Mouse (Mus musculus) hindbrain, embryonic 12.5 days (tissue): ENCODE measurements at regions not wholly inside any gene's neighbourhood (a gene's known extent, or its start where the extent isn't known, plus 50 kb on each side); places are given as distances from the start of the nearest gene placed in this dataset.

ENCODE experiments used
- ATAC-seq: fragments of 200-750 bp; cut with Nextera tagmentation; 2 replicates; pipeline ENCODE4 v1.8.0; 2017; ENCODE audit warnings: moderate TSS enrichment; ENCODE audit not compliant: low FRiP score
- H3K27ac ChIP-seq: fragments of 300-500 bp; sonication (generic); 2 replicates; pipeline ENCODE4 v1.5.1; 2016; ENCODE audit warnings: mild to moderate bottlenecking
- H3K27me3 ChIP-seq: fragments of 300-500 bp; sonication (generic); 2 replicates; pipeline ENCODE4 v1.6.1; 2016; ENCODE audit warnings: mild to moderate bottlenecking
- H3K36me3 ChIP-seq: fragments of 300-500 bp; sonication (generic); 2 replicates; pipeline ENCODE4 v1.6.1; 2016; ENCODE audit warnings: mild to moderate bottlenecking
- H3K4me1 ChIP-seq: fragments of 300-500 bp; sonication (generic); 2 replicates; pipeline ENCODE4 v1.6.1; 2016
- H3K4me2 ChIP-seq: fragments of 300-500 bp; sonication (generic); replicated peaks from 2 replicates; pipeline ENCODE4 v1.6.1; 2016; ENCODE audit warnings: mild to moderate bottlenecking
- H3K4me3 ChIP-seq: fragments of 300-500 bp; sonication (generic); 2 replicates; pipeline ENCODE4 v1.5.1; 2016; ENCODE audit warnings: mild to moderate bottlenecking
- H3K9ac ChIP-seq: fragments of 300-500 bp; sonication (generic); 2 replicates; pipeline ENCODE4 v1.6.1; 2016; ENCODE audit warnings: mild to moderate bottlenecking, moderate library complexity
- H3K9me3 ChIP-seq: fragments of 300-500 bp; sonication (generic); replicated peaks from 2 replicates; pipeline ENCODE4 v1.6.1; 2016; ENCODE audit warnings: mild to moderate bottlenecking
- WGBS: fragments of 180-500 bp; shearing (Covaris S2); methylation state at CpG from one replicate; pipeline ENCODE4 v1.1.7; 2016; 5-methylcytosine and 5-hydroxymethylcytosine counted together

DNA sequence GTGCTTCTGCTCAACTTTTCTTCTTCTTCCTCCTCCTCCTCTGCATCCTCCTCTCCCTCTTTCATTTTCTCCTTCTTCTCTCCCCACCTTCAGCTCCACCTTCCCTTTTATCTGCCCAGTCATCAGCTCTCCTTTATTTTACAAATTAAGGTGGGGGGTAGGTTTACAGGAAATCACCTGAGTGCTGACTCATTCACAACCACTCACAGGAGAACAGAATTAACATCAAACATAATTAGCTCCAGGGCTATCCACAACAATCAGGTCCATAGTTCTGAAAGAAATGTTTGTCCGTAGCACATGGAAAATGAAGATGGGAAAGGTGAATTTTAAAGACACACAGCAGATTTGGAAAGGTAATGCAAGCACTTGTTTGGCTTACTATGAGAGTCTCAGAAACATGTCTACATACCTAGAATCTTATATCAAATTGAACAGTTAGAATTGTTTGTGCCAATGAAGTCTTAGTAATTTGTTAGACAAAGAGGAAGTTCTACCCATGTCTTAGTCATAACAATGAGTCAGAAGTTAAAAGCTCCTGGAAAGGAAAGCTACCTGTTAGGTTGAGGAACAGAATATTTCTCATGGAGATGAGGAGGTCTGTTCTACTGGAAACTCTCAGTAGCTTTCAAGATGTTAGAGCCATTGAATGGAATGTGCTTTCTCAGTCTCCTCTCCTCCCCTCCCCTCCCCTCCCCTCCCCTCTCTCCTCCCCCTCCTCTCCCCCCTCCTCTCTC, 108.8 kb upstream of the Tgfbr2 start:
- ATAC-seq, result no peak
- peaks cover 4% of the 10 kb centered on the region; the same call in 1 of the 2 replicates for H3K4me1 ChIP-seq

DNA sequence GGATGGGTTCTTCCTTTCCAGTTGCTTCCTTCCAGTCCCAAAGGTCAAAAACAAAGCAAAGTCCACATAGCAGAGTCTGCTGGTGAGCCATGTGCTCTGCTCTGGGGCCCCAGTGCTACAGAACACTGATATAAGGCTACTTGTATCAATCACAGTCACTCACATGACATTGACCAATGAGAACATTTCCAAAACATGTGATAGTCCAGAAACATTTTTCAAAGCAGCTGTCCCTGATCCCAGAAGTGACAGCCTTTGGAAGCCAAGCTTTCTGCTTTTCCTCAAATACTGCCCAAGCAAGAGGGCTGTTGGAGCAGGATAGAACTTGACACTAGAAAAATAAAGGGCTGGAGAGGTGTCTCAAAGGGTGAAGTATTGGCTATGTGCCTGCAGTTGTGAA, 106.5 kb upstream of the Tgfbr2 start:
- H3K36me3 ChIP-seq, result no peaks in the 10 kb centered on the region
- H3K9ac ChIP-seq, result no peak overlapping the region
- H3K4me2 ChIP-seq, result no peak overlapping the region
- peaks cover 4% of the 10 kb centered on the region; the same call in 1 of the 2 replicates for H3K4me1 ChIP-seq
- no peak overlapping the region for H3K4me3 ChIP-seq
- H3K27me3 ChIP-seq, result no peaks in the 10 kb centered on the region
- no peak for ATAC-seq
- H3K27ac ChIP-seq, result no peak overlapping the region
- H3K9me3 ChIP-seq, result no peaks in the 10 kb centered on the region

More for the DNA sequence above, 108.8 kb upstream of the Tgfbr2 start:
- WGBS, result 92% methylated on average over 1 of the region's 1 CpGs
- no peaks in the 10 kb centered on the region for H3K9me3 ChIP-seq
- H3K4me2 ChIP-seq, result no peak overlapping the region
- no peaks in the 10 kb centered on the region for H3K36me3 ChIP-seq
- H3K27ac ChIP-seq, result no peak overlapping the region
- H3K27me3 ChIP-seq, result no peaks in the 10 kb centered on the region
- H3K4me3 ChIP-seq, result no peak overlapping the region
- H3K9ac ChIP-seq, result no peak overlapping the region

DNA sequence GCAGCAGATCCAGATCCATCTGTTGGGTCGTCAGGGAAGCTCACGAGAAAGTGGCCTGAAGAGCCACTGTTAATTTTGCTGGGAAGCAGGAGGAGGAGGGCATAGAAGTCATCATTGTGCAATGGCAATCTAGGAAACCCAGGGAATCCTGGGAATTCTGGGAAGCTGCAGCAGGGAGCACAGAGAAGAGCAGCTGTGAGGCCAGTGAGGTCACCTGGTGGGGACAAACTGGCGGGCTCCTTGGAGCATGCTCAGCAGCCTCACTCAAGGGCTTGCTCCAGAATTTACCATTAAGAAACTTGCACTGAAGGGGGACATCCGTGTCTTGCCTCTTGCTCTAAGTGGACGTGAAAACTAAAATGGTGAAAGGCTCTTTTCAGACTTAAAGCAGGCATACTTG, 105.0 kb upstream of the Tgfbr2 start:
- 94% methylated on average over 5 of the region's 5 CpGs for WGBS
- no peak overlapping the region for H3K4me2 ChIP-seq
- H3K27ac ChIP-seq, result no peak overlapping the region
- no peaks in the 10 kb centered on the region for H3K27me3 ChIP-seq
- H3K4me3 ChIP-seq, result no peak overlapping the region
- no peak overlapping the region for H3K9ac ChIP-seq
- H3K4me1 ChIP-seq, result no peaks in the 10 kb centered on the region
- no peaks in the 10 kb centered on the region for H3K9me3 ChIP-seq
- no peaks in the 10 kb centered on the region for H3K36me3 ChIP-seq
- no peak for ATAC-seq

GRCm38 (mm10) chr9:116278862-116279261, 103.7 kb upstream of the Tgfbr2 start:
- 95% methylated on average over 8 of the region's 8 CpGs for WGBS
- Histone ChIP-seq H3K27me3 (no peaks in the 10 kb centered on the region), H3K4me2 (no peak overlapping the region), H3K4me1 (no peaks in the 10 kb centered on the region), H3K36me3 (no peaks in the 10 kb centered on the region), H3K9ac (no peak overlapping the region), H3K4me3 (no peak overlapping the region), H3K27ac (no peak overlapping the region), H3K9me3 (no peaks in the 10 kb centered on the region)
- ATAC-seq, result no peak

DNA sequence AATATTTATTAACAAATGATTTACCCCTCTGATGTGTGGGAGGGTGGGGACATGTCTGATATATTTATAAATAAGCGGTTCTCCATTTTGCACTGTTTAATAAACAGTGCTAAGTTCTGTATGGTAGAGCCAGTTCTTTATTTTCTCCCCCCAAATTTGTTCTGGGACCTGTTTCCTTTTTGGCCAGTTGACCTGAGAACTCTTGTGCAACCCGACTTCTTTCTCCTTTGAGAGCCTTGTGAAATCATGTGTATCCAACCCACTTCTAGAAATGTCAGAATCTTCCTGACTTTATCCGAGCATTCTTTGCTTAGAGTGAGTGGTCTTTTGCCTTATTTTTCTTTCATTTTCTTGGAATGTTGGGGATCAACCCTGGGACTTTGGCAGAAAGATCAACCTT, 102.6 kb upstream of the Tgfbr2 start:
- H3K27me3 ChIP-seq, result no peaks in the 10 kb centered on the region
- no peaks in the 10 kb centered on the region for H3K4me1 ChIP-seq
- no peaks in the 10 kb centered on the region for H3K36me3 ChIP-seq
- ATAC-seq, result no peak
- WGBS, result 93% methylated on average over 3 of the region's 3 CpGs
- no peak overlapping the region for H3K4me2 ChIP-seq
- no peak overlapping the region for H3K9ac ChIP-seq
- no peak overlapping the region for H3K27ac ChIP-seq
- no peaks in the 10 kb centered on the region for H3K9me3 ChIP-seq
- no peak overlapping the region for H3K4me3 ChIP-seq

DNA sequence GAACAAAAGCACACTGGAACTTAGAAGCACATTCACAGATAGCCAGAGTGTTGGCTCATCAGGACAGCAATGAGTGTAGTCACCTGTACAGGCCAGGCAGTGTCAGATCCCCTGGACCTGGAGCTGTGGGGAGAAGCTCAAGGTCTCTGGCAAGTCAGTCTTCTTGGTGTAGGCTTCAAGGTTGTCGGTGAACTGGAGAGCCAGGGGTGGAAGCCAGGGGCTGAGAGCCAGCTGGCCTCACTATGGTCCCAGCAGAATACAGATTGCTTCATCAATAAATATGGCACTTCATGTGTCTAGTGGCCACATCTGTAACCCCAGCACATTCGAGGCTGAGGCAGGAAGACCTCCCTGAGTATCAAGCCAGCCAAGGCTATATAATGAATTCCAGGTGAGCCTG, 101.0 kb upstream of the Tgfbr2 start:
- Histone ChIP-seq H3K27ac (no peak overlapping the region), H3K27me3 (no peaks in the 10 kb centered on the region), H3K9me3 (no peaks in the 10 kb centered on the region), H3K9ac (no peak overlapping the region), H3K4me3 (no peak overlapping the region), H3K36me3 (no peaks in the 10 kb centered on the region), H3K4me1 (no peaks in the 10 kb centered on the region), H3K4me2 (no peak overlapping the region)
- 86% methylated on average over 2 of the region's 2 CpGs for WGBS
- ATAC-seq, result no peak

GRCm38 (mm10) chr9:116272446-116272845, 97.3 kb upstream of the Tgfbr2 start:
- Histone ChIP-seq H3K27me3 (no peaks in the 10 kb centered on the region), H3K4me1 (no peaks in the 10 kb centered on the region), H3K4me3 (no peak overlapping the region), H3K36me3 (no peaks in the 10 kb centered on the region), H3K9ac (no peak overlapping the region), H3K4me2 (no peak overlapping the region), H3K27ac (no peak overlapping the region), H3K9me3 (no peaks in the 10 kb centered on the region)
- no peak for ATAC-seq
- WGBS, result 84% methylated on average over 2 of the region's 2 CpGs

GRCm38 (mm10) chr9:116270417-116270828, 95.3 kb upstream of the Tgfbr2 start:
- Histone ChIP-seq H3K36me3 (no peaks in the 10 kb centered on the region), H3K27me3 (no peaks in the 10 kb centered on the region), H3K4me3 (no peak overlapping the region), H3K9ac (no peak overlapping the region), H3K4me1 (no peaks in the 10 kb centered on the region), H3K9me3 (no peaks in the 10 kb centered on the region), H3K27ac (no peak overlapping the region), H3K4me2 (no peak overlapping the region)
- no peak for ATAC-seq
- 85% methylated on average over 6 of the region's 6 CpGs for WGBS

DNA sequence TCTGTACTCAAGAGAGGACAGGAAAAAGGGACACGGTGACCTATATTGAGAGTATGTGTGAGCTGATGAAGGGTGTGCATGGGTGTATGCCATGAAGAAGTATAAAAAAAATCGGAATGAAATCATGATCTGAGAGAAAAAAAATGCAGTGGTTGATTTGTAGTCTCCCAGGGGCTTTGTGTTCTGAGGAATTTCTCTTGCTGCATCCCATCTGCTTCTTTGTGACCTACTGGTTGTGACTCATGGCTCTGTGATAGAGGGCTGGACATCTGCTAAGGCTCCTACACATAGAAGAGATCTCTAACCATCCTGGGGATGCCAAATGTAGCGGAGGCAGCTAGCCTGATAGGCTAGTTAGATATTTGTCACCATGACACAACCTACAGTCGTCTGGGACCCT, 92.3 kb upstream of the Tgfbr2 start:
- Histone ChIP-seq H3K4me1 (no peaks in the 10 kb centered on the region), H3K4me2 (no peak overlapping the region), H3K9ac (no peak overlapping the region), H3K36me3 (no peaks in the 10 kb centered on the region), H3K4me3 (no peak overlapping the region), H3K27me3 (no peaks in the 10 kb centered on the region), H3K9me3 (no peaks in the 10 kb centered on the region), H3K27ac (no peak overlapping the region)
- WGBS, result 82% methylated on average over 4 of the region's 4 CpGs
- ATAC-seq, result no peak

DNA sequence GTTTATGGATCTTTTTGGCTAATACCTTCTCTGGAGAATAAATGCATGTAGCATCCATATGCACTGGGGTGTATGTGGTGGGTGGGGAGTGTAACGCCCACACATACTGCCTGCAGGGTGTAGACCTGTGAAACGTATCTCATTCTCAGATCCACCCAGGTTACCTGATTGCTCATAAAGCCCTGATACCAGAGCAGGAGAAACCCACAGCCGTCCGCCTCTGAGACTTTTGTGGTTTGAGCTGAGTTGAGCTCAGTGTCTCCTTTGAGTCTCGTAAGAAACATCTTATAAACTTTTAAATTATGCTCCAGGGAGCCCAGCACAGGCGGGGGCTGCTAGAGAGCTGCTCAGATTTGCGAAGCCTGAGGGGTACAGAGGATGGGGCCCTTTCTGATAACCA, 88.7 kb upstream of the Tgfbr2 start:
- H3K27me3 ChIP-seq, result no peaks in the 10 kb centered on the region
- H3K9me3 ChIP-seq, result no peaks in the 10 kb centered on the region
- no peak overlapping the region for H3K4me3 ChIP-seq
- H3K4me2 ChIP-seq, result no peak overlapping the region
- H3K36me3 ChIP-seq, result no peaks in the 10 kb centered on the region
- no peak overlapping the region for H3K27ac ChIP-seq
- no peak overlapping the region for H3K9ac ChIP-seq
- no peak for ATAC-seq
- no peaks in the 10 kb centered on the region for H3K4me1 ChIP-seq
- 86% methylated on average over 7 of the region's 7 CpGs for WGBS

DNA sequence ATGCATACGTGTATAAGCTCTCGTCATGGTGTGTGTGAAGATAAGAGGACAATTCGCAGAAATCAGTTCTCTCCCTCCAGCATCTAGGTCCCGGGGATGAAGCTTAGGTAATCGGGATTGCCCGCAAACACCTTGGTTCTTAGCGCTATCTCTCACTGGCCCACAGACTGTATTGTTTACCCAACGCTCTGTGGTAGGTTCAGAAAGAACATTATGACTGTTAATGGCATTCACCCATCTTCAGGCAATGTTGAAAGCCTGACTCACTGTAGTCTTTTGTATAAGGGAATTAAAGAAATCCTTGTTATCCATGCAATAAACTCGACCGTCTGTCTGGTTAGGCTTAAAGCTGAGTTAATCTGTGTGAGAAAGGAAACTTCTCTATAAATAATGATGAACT, 84.4 kb upstream of the Tgfbr2 start:
- no peak for ATAC-seq
- Histone ChIP-seq H3K9me3 (no peaks in the 10 kb centered on the region), H3K4me3 (no peak overlapping the region), H3K36me3 (no peaks in the 10 kb centered on the region), H3K27ac (no peak overlapping the region), H3K4me1 (no peaks in the 10 kb centered on the region), H3K9ac (no peak overlapping the region), H3K27me3 (no peaks in the 10 kb centered on the region), H3K4me2 (no peak overlapping the region)
- 85% methylated on average over 10 of the region's 10 CpGs for WGBS

- Histone ChIP-seq H3K9ac (no peak overlapping the region), H3K27me3 (no peaks in the 10 kb centered on the region), H3K4me1 (0 out of 2 replicates have a peak, but pooled peaks cover 5% of the 10 kb centered on the region), H3K4me2 (no peak overlapping the region), H3K4me3 (no peak overlapping the region), H3K9me3 (no peaks in the 10 kb centered on the region), H3K27ac (peak overlapping the region; percentile 60; the same call in 1 of the 2 replicates), H3K36me3 (no peaks in the 10 kb centered on the region)
- 64% methylated on average over 15 of the region's 15 CpGs for WGBS
- no peak for ATAC-seq
Observed at GRCm38 (mm10) chr9:116253546-116253945, 78.4 kb upstream of the Tgfbr2 start.

GRCm38 (mm10) chr9:116252788-116253187, 77.6 kb upstream of the Tgfbr2 start:
- Histone ChIP-seq H3K4me3 (no peak overlapping the region), H3K27ac (0 out of 2 replicates have a peak overlapping the region, but pooled peaks have one; percentile 60), H3K4me2 (no peak overlapping the region), H3K4me1 (0 out of 2 replicates have a peak, but pooled peaks cover 5% of the 10 kb centered on the region), H3K9ac (no peak overlapping the region), H3K9me3 (no peaks in the 10 kb centered on the region), H3K36me3 (no peaks in the 10 kb centered on the region), H3K27me3 (no peaks in the 10 kb centered on the region)
- WGBS, result 83% methylated on average over 8 of the region's 8 CpGs
- no peak for ATAC-seq
